ENCODE assay signal across 11 mouse cellular contexts in the genomic region with DNA sequence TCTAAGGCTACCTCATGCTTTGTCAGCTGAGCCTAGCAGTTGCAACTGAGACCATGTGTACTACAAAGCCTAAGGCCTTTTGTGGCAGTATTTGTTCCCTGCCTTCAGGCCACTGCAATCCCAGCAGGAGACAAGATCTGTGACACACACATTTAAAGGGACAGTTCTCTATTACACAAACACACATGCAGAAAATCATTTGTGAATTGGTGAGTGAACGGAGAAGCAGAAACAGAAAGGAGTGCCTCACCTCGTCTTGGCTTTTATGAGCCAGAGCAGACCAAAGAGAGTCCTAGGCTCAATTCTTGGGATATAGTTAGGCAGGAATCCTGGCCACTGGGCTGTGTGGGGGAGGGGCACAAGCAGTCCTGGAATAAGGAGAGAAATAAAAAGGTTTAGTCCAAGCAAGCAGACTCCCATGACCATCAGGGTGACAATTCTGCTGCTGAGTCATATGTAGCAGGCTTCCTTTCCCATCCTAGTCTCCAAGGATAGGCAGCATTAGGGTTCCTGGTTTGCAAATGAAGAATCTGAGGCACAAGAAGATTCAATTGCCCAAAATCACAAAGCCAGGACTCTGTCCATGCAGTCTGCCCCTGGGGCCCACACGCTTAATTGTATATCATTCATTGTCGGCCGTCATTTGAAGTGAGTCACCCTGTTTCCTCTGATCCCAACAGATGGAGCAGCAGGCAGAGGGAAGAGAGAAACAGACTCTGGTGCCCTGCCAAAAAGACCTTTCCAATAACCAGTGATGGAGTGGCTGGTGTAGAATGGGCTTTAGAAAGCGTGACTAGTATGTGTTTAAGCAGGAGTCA. TPM values are rescaled to one million over a fixed set of nuclear protein-coding genes. Genes with fewer than 3 reads are reported as not detected.
DNase-seq lines count a peak whose midpoint lies in the region.
"Had no signal": no experiment of that assay in that cellular context is flagged by ENCODE, and none has a peak within 500 bp of the region (broad histone marks: within the 10 kb centered on the region; RNA-seq: fewer than 3 reads in every experiment).

No protein-coding gene starts in this region.

- H3K36me3 ChIP-seq in hindbrain, embryonic 10.5 days: no peaks in the 10 kb centered on the region
- H3K36me3 ChIP-seq: liver, embryonic 15.5 days had no signal

- H3K4me1 ChIP-seq in hindbrain, embryonic 10.5 days (replicated peaks): peaks cover 41% of the 10 kb centered on the region
- H3K4me1 ChIP-seq: liver, embryonic 15.5 days had no signal

- H3K4me3 ChIP-seq in hindbrain, embryonic 10.5 days: no peak overlapping the region
- H3K4me3 ChIP-seq: gastrocnemius, adult 2 months; liver, embryonic 15.5 days had no signal

- WGBS in hindbrain, embryonic 10.5 days: 35% methylated on average over 6 of the region's 6 CpGs

- H3K27ac ChIP-seq in hindbrain, embryonic 10.5 days: peak overlapping the region; percentile 85
- H3K27ac ChIP-seq: gastrocnemius, adult 2 months; liver, embryonic 15.5 days had no signal

- DNase-seq in adrenal gland, adult (ENCODE audit: inconsistent age in 2 of 2, low spot score in 1 of 2): peak; percentile 31 to 56
- no peak for DNase-seq in adrenal gland, adult 18-20 months (ENCODE audit: low spot score in 2 of 2)
- peak; percentile 79 to 83 for DNase-seq in cerebellum, postnatal 14 days
- peak; percentile 44 for DNase-seq in hindbrain, embryonic 10.5 days (ENCODE audit: low spot score)
- DNase-seq in neural tube, embryonic 10.5 days (ENCODE audit: extremely low spot score, low spot score): peak; percentile 34
- no peak for DNase-seq in ovary, postnatal 14 days (ENCODE audit: low spot score)
- DNase-seq in thymus, postnatal 0 days (ENCODE audit: low spot score): no peak
- no peak for DNase-seq in frontal cortex, adult 2 months (ENCODE audit: extremely low spot score in 1 of 2, low spot score in 1 of 2)
- DNase-seq: gastrocnemius, adult 2 months; heart, postnatal 14 days had no signal

- H3K9me3 ChIP-seq in hindbrain, embryonic 10.5 days: no peaks in the 10 kb centered on the region
- H3K9me3 ChIP-seq: liver, embryonic 15.5 days had no signal

- H3K27me3 ChIP-seq in hindbrain, embryonic 10.5 days (ENCODE audit: insufficient read depth, poor library complexity, severe bottlenecking): no peaks in the 10 kb centered on the region

RNA-seq across cellular contexts. Expression of a gene that starts 3.4 kb away (rescaled TPM):
- total RNA-seq in adrenal gland, adult 18-20 months (2021): not detected
- 0.42 TPM in 1 of 2 replicates, not detected in the other for polyA plus RNA-seq in hindbrain, embryonic 10.5 days (2016; fragmentation: Nextera tagmentation; extraction: Ambion mirVana)
- not detected in 2 replicates for polyA plus RNA-seq in thymus, postnatal 0 days (2015; fragmentation: Nextera tagmentation; extraction: Ambion mirVana)
- polyA plus RNA-seq in frontal cortex, adult 2 months (2012; rRNA removed): not detected in 2 replicates
- total RNA-seq: gastrocnemius, adult 2 months; heart, postnatal 14 days had no signal
- polyA plus RNA-seq: liver, embryonic 15.5 days had no signal

RNA-seq across cellular contexts. Expression of a gene that starts 16.6 kb away (rescaled TPM):
- total RNA-seq in adrenal gland, adult 18-20 months (2021): 10 to 100 TPM; 14.4 to 28.2 TPM
- polyA plus RNA-seq in hindbrain, embryonic 10.5 days (2016; fragmentation: Nextera tagmentation; extraction: Ambion mirVana): 3.2 and 3.4 TPM in 2 replicates
- polyA plus RNA-seq in thymus, postnatal 0 days (2015; fragmentation: Nextera tagmentation; extraction: Ambion mirVana): 12.2 and 14.0 TPM in 2 replicates
- 18.1 and 18.9 TPM in 2 replicates for polyA plus RNA-seq in frontal cortex, adult 2 months (2012; rRNA removed)

Comparison
In these comparisons a context has a peak if more than half of its experiments do, and no peak if none do; other contexts are left out.
1. DNase-seq: peak in adrenal gland, adult (2 of 2), cerebellum, postnatal 14 days (2 of 2), hindbrain, embryonic 10.5 days (single experiment) and neural tube, embryonic 10.5 days (single experiment); none in adrenal gland, adult 18-20 months (0 of 2), ovary, postnatal 14 days (single experiment), thymus, postnatal 0 days (single experiment) and frontal cortex, adult 2 months (0 of 2).